Mouse (Mus musculus) intestine, embryonic 14.5 days (tissue): Measurements from ENCODE around the gene Prkch. TPM values are rescaled to one million over a fixed set of nuclear protein-coding genes. Genes with fewer than 3 reads are reported as not detected.
A peak's percentile ranks its signal among the peaks of the same experiment; 100 is the strongest.

Experiments
- ATAC-seq: fragments of 200-750 bp; cut with Nextera tagmentation; replicated peaks from 2 replicates; pipeline ENCODE4 v1.8.0; 2017; ENCODE audit warnings: low read depth, moderate number of reproducible peaks, moderate TSS enrichment, moderate library complexity; ENCODE audit not compliant: low FRiP score, low TSS enrichment
- DNase-seq: peaks from one replicate; pipeline ENCODE4 v3.0.0-alpha.2; 2018; ENCODE audit warnings: low spot score
- H3K27ac ChIP-seq: fragments of 300-500 bp; sonication (generic); 2 replicates; pipeline ENCODE4 v1.5.1; 2014; ENCODE audit warnings: low read depth, mild to moderate bottlenecking, control low read depth
- H3K27me3 ChIP-seq: fragments of 300-500 bp; sonication (generic); replicated peaks from 2 replicates; pipeline ENCODE4 v1.6.1; 2014; ENCODE audit warnings: low read length, control low read depth; ENCODE audit not compliant: control insufficient read depth, insufficient read depth
- H3K36me3 ChIP-seq: fragments of 300-500 bp; sonication (generic); 2 replicates; pipeline ENCODE4 v1.6.1; 2014; ENCODE audit warnings: low read length, control low read depth; ENCODE audit not compliant: control insufficient read depth, insufficient read depth
- H3K4me1 ChIP-seq: fragments of 300-500 bp; sonication (generic); replicated peaks from 2 replicates; pipeline ENCODE4 v1.6.1; 2014; ENCODE audit warnings: low read length, control low read depth, mixed read lengths; ENCODE audit not compliant: control insufficient read depth, insufficient read depth
- H3K4me2 ChIP-seq: fragments of 300-500 bp; sonication (generic); 2 replicates; pipeline ENCODE4 v1.6.1; 2014; ENCODE audit warnings: low read length
- H3K4me3 ChIP-seq: fragments of 300-500 bp; sonication (generic); 2 replicates; pipeline ENCODE4 v1.5.1; 2014; ENCODE audit warnings: low read depth, low read length, control low read depth, mixed read lengths
- H3K9ac ChIP-seq: fragments of 300-500 bp; sonication (generic); 2 replicates; pipeline ENCODE4 v1.6.1; 2014; ENCODE audit warnings: mild to moderate bottlenecking, low read length
- H3K9me3 ChIP-seq: fragments of 300-500 bp; sonication (generic); 2 replicates; pipeline ENCODE4 v1.6.1; 2016; ENCODE audit warnings: low read length, control low read depth; ENCODE audit not compliant: control insufficient read depth
- WGBS: fragments of 180-500 bp; shearing (Covaris S2); extraction: QIAGEN DNeasy Blood & Tissue Kit; methylation state at CpG from one replicate; pipeline ENCODE4 v1.1.7; 2014; 5-methylcytosine and 5-hydroxymethylcytosine counted together
- polyA plus RNA-seq: library from polyadenylated mRNA; unstranded; fragments of >200 nt; fragmentation: Nextera tagmentation; extraction: Ambion mirVana; gene quantifications from 2 replicates; pipeline ENCODE4 v1.2.1, GENCODE M21; 2014

Gene Prkch
- polyA plus RNA-seq, 1 experiment from 2014 or later, result 8.0 TPM

- H3K27ac ChIP-seq, result no peak overlapping the region
Measured at GRCm38 (mm10) chr12:73722060-73722459, 137.5 kb downstream of the Prkch start.

GRCm38 (mm10) chr12:73723067-73723466 lies 138.5 kb downstream of the Prkch start:
- H3K27me3 ChIP-seq, result no peaks in the 10 kb centered on the region

More at GRCm38 (mm10) chr12:73722060-73722459, 137.5 kb downstream of the Prkch start:
- Histone ChIP-seq H3K4me2 (no peak overlapping the region), H3K4me3 (no peak overlapping the region), H3K9me3 (no peaks in the 10 kb centered on the region), H3K36me3 (no peaks in the 10 kb centered on the region), H3K4me1 (no peaks in the 10 kb centered on the region), H3K9ac (no peak overlapping the region), H3K27me3 (no peaks in the 10 kb centered on the region)
- 80% methylated on average over 3 of the region's 3 CpGs for WGBS
- DNase-seq, result no peak
- no peak for ATAC-seq

DNA sequence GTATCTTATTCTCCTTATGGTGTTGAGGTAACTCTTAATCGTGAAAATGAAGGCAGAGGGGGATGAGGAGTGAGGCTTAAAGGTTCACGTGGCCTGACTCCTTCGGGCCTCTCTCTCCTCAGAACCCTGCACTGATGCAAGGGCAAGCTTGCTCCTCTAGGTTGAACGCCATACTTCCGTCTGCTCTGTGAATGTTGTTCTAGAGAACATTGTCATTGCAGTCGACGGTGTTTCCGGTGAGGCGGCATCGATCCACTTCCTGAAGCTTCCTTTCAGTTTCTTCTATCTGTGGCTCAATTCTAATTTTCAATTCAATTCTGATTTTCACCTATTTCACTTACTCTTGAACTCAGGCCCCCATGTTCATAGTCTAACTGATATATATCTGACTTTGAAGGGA lies 139.3 kb downstream of the Prkch start:
- Histone ChIP-seq H3K4me2 (no peak overlapping the region), H3K27ac (no peak overlapping the region), H3K36me3 (no peaks in the 10 kb centered on the region), H3K4me3 (no peak overlapping the region), H3K9me3 (no peaks in the 10 kb centered on the region), H3K9ac (no peak overlapping the region), H3K27me3 (no peaks in the 10 kb centered on the region), H3K4me1 (no peaks in the 10 kb centered on the region)
- DNase-seq (no peak), ATAC-seq (no peak)
- 94% methylated on average over 10 of the region's 10 CpGs for WGBS

More at GRCm38 (mm10) chr12:73723067-73723466, 138.5 kb downstream of the Prkch start:
- no peak overlapping the region for H3K4me3 ChIP-seq
- H3K4me2 ChIP-seq, result no peak overlapping the region
- DNase-seq (no peak), ATAC-seq (no peak)
- H3K9me3 ChIP-seq, result no peaks in the 10 kb centered on the region
- no peak overlapping the region for H3K27ac ChIP-seq
- no peaks in the 10 kb centered on the region for H3K4me1 ChIP-seq
- H3K36me3 ChIP-seq, result no peaks in the 10 kb centered on the region
- 62% methylated on average over 4 of the region's 4 CpGs for WGBS
- no peak overlapping the region for H3K9ac ChIP-seq

DNA sequence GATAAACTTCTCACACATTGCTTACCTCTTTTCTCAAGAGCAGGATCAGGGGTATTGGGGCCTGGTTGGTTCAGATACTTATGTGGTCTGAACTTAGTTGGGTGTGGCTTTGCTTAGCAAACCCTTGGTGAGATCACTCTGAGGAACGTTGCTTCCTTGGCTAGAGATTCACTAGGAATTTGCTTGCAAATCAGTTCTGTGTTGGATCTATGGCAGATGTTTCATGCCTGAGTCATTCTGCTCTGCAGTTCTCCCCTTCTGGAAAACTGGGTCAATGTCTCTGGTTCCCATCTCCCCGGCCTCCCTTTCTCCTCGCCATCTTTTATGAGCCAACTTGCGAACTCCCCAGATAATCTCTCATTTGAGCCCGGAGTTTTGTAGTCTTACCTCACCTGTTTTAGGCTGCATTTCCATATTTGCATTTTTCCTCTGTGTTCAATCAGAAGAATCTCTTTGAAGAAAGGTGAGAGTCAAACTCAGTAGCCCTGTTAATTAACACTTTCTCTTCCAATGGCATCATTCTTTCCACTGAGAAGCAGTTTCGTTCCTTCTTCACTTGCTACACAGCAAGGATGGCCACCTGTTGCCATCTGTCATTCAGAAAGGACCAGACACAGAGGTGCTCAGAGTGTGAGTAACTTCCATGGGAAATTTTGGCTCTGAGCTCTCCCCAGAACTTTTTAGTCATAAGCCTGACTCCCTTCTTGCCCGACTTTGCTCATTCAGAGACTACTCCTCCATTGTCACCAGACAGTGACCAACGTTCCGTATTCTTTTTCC lies 141.4 kb downstream of the Prkch start:
- 83% methylated on average over 9 of the region's 9 CpGs for WGBS
- no peaks in the 10 kb centered on the region for H3K27me3 ChIP-seq
- no peak overlapping the region for H3K4me2 ChIP-seq
- H3K36me3 ChIP-seq, result no peaks in the 10 kb centered on the region
- ATAC-seq (no peak), DNase-seq (no peak)
- H3K4me3 ChIP-seq, result no peak overlapping the region
- no peak overlapping the region for H3K9ac ChIP-seq
- no peak overlapping the region for H3K27ac ChIP-seq
- H3K4me1 ChIP-seq, result 0 out of 2 replicates have a peak, but pooled peaks cover 3% of the 10 kb centered on the region
- no peaks in the 10 kb centered on the region for H3K9me3 ChIP-seq

DNA sequence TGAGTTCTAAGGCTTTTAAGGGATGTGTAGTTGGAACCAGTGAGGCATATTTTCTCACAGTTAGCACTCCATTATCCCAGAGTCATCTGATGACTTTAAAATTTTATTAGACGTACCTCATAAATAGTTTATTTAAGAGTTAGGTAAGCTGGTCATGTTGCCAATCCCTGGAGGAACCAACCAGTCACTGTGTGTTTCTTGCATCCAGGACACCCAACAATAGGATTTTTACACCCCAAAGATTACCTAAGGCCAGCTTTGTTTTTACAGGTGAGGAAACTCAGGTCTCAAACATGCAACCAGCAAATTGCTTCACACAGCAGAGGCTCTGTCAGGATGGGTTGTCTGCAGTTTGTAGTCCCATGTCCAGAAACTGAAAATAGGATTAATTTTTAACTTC lies 142.4 kb downstream of the Prkch start:
- DNase-seq (no peak), ATAC-seq (no peak)
- H3K9ac ChIP-seq, result no peak overlapping the region
- no peak overlapping the region for H3K4me3 ChIP-seq
- WGBS, result 70% methylated on average over 1 of the region's 1 CpGs
- H3K27ac ChIP-seq, result no peak overlapping the region
- 0 out of 2 replicates have a peak, but pooled peaks cover 4% of the 10 kb centered on the region for H3K4me1 ChIP-seq
- no peaks in the 10 kb centered on the region for H3K27me3 ChIP-seq
- H3K4me2 ChIP-seq, result no peak overlapping the region
- H3K9me3 ChIP-seq, result no peaks in the 10 kb centered on the region
- no peaks in the 10 kb centered on the region for H3K36me3 ChIP-seq

GRCm38 (mm10) chr12:73730603-73731002 lies 146.0 kb downstream of the Prkch start:
- no peak overlapping the region for H3K27ac ChIP-seq
- WGBS, result 42% methylated on average over 4 of the region's 4 CpGs
- no peak overlapping the region for H3K4me3 ChIP-seq
- no peaks in the 10 kb centered on the region for H3K27me3 ChIP-seq
- H3K4me1 ChIP-seq, result 0 out of 2 replicates have a peak, but pooled peaks cover 4% of the 10 kb centered on the region
- ATAC-seq (no peak), DNase-seq (no peak)
- no peaks in the 10 kb centered on the region for H3K9me3 ChIP-seq
- H3K36me3 ChIP-seq, result no peaks in the 10 kb centered on the region
- no peak overlapping the region for H3K4me2 ChIP-seq
- H3K9ac ChIP-seq, result no peak overlapping the region

DNA sequence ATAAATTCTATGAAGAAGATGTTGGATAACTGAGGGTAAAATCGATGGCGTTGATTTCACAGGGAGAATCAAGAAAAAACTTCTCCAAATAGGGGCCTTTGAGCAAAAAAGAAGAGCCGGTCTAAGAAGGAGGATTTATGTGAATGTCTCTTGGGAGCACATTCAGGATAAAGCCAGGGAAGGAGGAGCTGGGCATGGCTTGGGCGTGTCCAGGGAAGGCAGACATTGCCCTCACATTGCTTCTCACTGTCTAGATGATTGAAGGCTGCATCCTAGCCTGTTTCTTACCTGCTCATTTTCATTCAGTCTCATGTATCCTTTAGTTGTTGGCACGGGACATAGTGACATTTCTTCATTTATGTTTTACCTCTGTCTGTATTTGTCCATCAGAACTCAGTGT lies 146.5 kb downstream of the Prkch start:
- ATAC-seq (no peak), DNase-seq (no peak)
- 75% methylated on average over 5 of the region's 5 CpGs for WGBS
- no peak overlapping the region for H3K27ac ChIP-seq
- H3K4me2 ChIP-seq, result no peak overlapping the region
- no peaks in the 10 kb centered on the region for H3K9me3 ChIP-seq
- H3K36me3 ChIP-seq, result no peaks in the 10 kb centered on the region
- H3K9ac ChIP-seq, result no peak overlapping the region
- H3K4me3 ChIP-seq, result no peak overlapping the region
- H3K4me1 ChIP-seq, result 0 out of 2 replicates have a peak, but pooled peaks cover 4% of the 10 kb centered on the region
- H3K27me3 ChIP-seq, result no peaks in the 10 kb centered on the region

GRCm38 (mm10) chr12:73731848-73732540 lies 147.4 kb downstream of the Prkch start:
- ATAC-seq, result no peak

More at GRCm38 (mm10) chr12:73731848-73732540, 147.4 kb downstream of the Prkch start:
- WGBS, result 57% methylated on average over 17 of the region's 17 CpGs
- Histone ChIP-seq H3K9me3 (no peaks in the 10 kb centered on the region), H3K27ac (no peak overlapping the region), H3K4me2 (no peak overlapping the region), H3K36me3 (no peaks in the 10 kb centered on the region), H3K4me1 (0 out of 2 replicates have a peak, but pooled peaks cover 4% of the 10 kb centered on the region), H3K9ac (no peak overlapping the region), H3K4me3 (no peak overlapping the region), H3K27me3 (no peaks in the 10 kb centered on the region)
- DNase-seq, result peak; percentile 55
